Mouse (Mus musculus) heart, embryonic 14.5 days (tissue): ENCODE data around the gene Adora1. TPM values are rescaled to one million over a fixed set of nuclear protein-coding genes. Genes with fewer than 3 reads are reported as not detected.
A peak's percentile ranks its signal among the peaks of the same experiment; 100 is the strongest.

Source experiments
- ATAC-seq: fragments of 200-750 bp; cut with Nextera tagmentation; 2 replicates; pipeline ENCODE4 v1.8.0; 2017; ENCODE audit warnings: low read depth, moderate TSS enrichment; ENCODE audit not compliant: insufficient number of reproducible peaks, insufficient read depth, low FRiP score
- H3K27ac ChIP-seq, 2 experiments: fragments of 200-500 bp in 1 of 2; fragments of 300-500 bp in 1 of 2; sonication (generic) in 1 of 2; replicated peaks in 1 of 2; 2 replicates each; pipeline ENCODE4 v1.5.1; 2012 to 2014; ENCODE audit warnings: low read depth in 2 of 2, low read length in 2 of 2, control low read depth in 1 of 2, mild to moderate bottlenecking in 1 of 2, mixed read lengths in 1 of 2; ENCODE audit not compliant: control insufficient read depth in 1 of 2, insufficient read depth in 1 of 2
- H3K27me3 ChIP-seq: fragments of 300-500 bp; sonication (generic); 2 replicates; pipeline ENCODE4 v1.6.1; 2014; ENCODE audit warnings: mild to moderate bottlenecking, low read length, control low read depth; ENCODE audit not compliant: control insufficient read depth, insufficient read depth
- H3K36me3 ChIP-seq: fragments of 300-500 bp; sonication (generic); 2 replicates; pipeline ENCODE4 v1.6.1; 2014; ENCODE audit warnings: mild to moderate bottlenecking, control low read depth, low read length, mixed read lengths; ENCODE audit not compliant: control insufficient read depth, insufficient read depth
- H3K4me1 ChIP-seq, 2 experiments: fragments of 200-500 bp in 1 of 2; fragments of 300-500 bp in 1 of 2; sonication (generic) in 1 of 2; 2 replicates each; pipeline ENCODE4 v1.6.1; 2012 to 2014; ENCODE audit warnings: low read length in 2 of 2, control low read depth in 1 of 2, mixed read lengths in 1 of 2; ENCODE audit not compliant: control insufficient read depth in 2 of 2, insufficient read depth in 2 of 2
- H3K4me2 ChIP-seq: fragments of 300-500 bp; sonication (generic); 2 replicates; pipeline ENCODE4 v1.6.1; 2014; ENCODE audit warnings: mild to moderate bottlenecking, low read length
- H3K4me3 ChIP-seq, 2 experiments: fragments of 200-500 bp in 1 of 2; fragments of 300-500 bp in 1 of 2; sonication (generic) in 1 of 2; 2 replicates each; pipeline ENCODE4 v1.5.1; 2012 to 2014; ENCODE audit warnings: low read length in 2 of 2, mild to moderate bottlenecking in 2 of 2, control low read depth in 1 of 2, low read depth in 1 of 2, moderate library complexity in 1 of 2; ENCODE audit not compliant: control insufficient read depth in 1 of 2, insufficient read depth in 1 of 2
- H3K9ac ChIP-seq: fragments of 300-500 bp; sonication (generic); 2 replicates; pipeline ENCODE4 v1.6.1; 2014; ENCODE audit warnings: mild to moderate bottlenecking, low read length
- H3K9me3 ChIP-seq: fragments of 300-500 bp; sonication (generic); 2 replicates; pipeline ENCODE4 v1.6.1; 2016; ENCODE audit warnings: low read length, control low read depth; ENCODE audit not compliant: control insufficient read depth
- WGBS: fragments of 180-500 bp; shearing (Covaris S2); extraction: QIAGEN DNeasy Blood & Tissue Kit; methylation state at CpG from one replicate; pipeline ENCODE4 v1.1.7; 2014; 5-methylcytosine and 5-hydroxymethylcytosine counted together
- polyA plus RNA-seq: library from polyadenylated mRNA; unstranded; fragments of >200 nt; fragmentation: Nextera tagmentation; extraction: Ambion mirVana; gene quantifications from 2 replicates; pipeline ENCODE4 v1.2.1, GENCODE M21; 2014

Adora1 gene
- polyA plus RNA-seq, 1 experiment from 2014 or later, result 11.7 TPM

DNA sequence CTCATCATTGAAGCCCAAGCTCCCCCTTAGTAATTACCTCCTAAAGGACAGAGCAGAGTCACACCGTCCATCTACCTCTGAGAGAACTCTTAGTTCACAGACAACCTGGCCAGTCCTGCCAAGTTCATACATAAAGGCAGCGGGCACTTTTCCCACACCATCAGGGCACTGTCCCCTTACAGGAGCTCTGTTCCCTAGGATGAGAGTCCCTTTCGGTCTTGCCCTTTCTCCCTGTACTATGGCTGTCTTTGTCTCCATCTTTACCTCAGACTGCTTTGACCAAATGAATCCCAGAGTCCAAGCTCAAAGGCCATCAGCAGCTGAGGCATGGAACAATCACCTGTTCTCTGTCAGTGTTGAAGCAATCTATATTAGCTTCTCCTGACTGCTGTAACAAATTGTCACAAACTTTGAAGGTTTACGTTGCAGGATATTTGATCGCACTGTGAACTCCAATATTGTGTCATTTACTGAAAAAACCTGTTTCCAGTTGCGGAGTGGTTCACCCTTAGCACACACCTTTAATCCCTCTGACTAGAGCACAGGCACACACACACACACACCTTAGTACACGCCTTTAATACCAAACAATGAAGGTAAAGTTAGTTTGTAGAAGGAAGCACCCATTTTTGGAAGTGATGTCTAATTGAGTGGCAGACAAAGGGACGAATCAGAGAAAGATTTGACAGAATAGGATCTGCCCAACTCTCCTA, 66.1 kb downstream of the Adora1 start:
- no peak overlapping the region for H3K9ac ChIP-seq
- peaks cover 2 to 10% of the 10 kb centered on the region in 2 experiments; a peak in 2 of 4 replicates for H3K4me1 ChIP-seq
- no peaks in the 10 kb centered on the region for H3K27me3 ChIP-seq
- ATAC-seq, result no peak
- 0 out of 2 replicates have a peak, but pooled peaks cover 2% of the 10 kb centered on the region for H3K9me3 ChIP-seq
- no peaks in the 10 kb centered on the region for H3K36me3 ChIP-seq
- H3K27ac ChIP-seq, result no peak overlapping the region
- no peak overlapping the region for H3K4me3 ChIP-seq
- 90% methylated on average over 8 of the region's 8 CpGs for WGBS
- H3K4me2 ChIP-seq, result no peak overlapping the region

DNA sequence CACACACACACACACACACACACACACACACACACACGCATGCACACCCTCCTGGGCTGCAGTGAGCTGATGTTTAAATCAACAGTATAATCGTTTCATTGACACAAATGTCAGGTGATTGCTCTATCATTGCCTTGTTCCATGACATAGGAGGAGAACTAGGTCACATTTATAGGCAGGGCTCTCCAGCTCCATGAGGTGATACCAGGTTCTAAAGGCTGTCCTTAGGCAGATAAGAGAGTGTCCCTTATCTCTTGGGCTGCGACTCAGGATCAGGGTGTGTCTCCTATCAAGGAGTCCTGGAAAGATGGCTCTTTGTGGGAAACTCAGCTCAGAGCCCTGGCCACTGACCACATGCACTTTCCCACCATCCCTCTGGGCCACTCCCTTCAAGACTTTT, 66.7 kb downstream of the Adora1 start:
- Histone ChIP-seq H3K4me1 (peaks cover 2 to 10% of the 10 kb centered on the region in 2 experiments; a peak in 2 of 4 replicates), H3K4me2 (no peak overlapping the region), H3K4me3 (no peak overlapping the region), H3K27ac (no peak overlapping the region), H3K9ac (no peak overlapping the region), H3K27me3 (no peaks in the 10 kb centered on the region), H3K36me3 (no peaks in the 10 kb centered on the region), H3K9me3 (0 out of 2 replicates have a peak, but pooled peaks cover 2% of the 10 kb centered on the region)
- ATAC-seq, result no peak
- WGBS, result 47% methylated on average over 3 of the region's 3 CpGs

DNA sequence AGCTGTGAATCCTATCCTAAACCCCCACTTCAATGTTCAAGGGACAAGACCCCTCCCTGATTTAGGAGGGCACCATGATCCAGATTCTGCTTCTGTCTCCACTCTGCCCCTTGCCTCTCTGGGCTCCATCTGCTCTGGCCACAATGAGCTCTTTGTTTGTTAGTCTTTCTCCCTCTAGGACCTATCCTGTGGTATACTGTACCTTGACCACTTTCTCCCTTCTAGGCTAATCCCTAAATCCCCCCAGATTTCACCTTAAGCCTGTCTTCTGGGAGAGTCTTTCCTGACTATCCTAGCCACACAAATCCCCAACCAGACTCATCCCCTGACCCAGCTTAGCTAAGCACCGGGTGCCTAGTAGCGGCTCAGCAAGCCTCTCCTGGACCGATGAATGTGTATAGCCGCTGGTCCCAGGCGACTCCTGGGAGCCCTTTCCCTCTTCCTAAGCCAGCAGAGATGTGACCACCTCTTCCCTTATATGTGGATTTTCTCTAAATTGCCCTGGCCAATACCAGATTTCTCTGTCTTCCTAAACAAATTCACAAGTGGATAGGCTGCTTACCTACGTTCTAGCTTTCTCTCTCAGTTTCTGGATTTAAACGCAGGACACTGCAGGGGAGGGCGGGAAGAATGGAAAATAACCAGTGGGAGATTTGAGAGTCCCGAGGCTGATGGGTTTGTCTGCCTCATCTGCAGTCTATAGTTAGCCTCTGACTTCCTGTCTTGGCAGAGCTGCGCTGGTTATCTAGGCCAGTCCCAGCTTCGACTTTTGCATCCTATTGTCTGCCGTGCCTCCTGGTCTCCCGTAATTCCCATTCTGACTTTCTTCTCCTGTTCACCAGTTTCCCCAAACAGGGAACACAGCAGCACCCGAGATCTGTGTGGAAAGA, 67.6 kb downstream of the Adora1 start:
- H3K4me3 ChIP-seq, result no peak overlapping the region
- no peaks in the 10 kb centered on the region for H3K36me3 ChIP-seq
- WGBS, result 25% methylated on average over 14 of the region's 14 CpGs
- peak overlapping the region in 1 of 2 experiments; percentile 8; a peak in 1 of 4 replicates for H3K27ac ChIP-seq
- peaks cover 2 to 10% of the 10 kb centered on the region in 2 experiments; a peak in 2 of 4 replicates for H3K4me1 ChIP-seq
- ATAC-seq, result no peak
- peak overlapping the region; percentile 17 for H3K4me2 ChIP-seq
- H3K9me3 ChIP-seq, result 0 out of 2 replicates have a peak, but pooled peaks cover 2% of the 10 kb centered on the region
- peak overlapping the region; percentile 30; the same call in 1 of the 2 replicates for H3K9ac ChIP-seq
- no peaks in the 10 kb centered on the region for H3K27me3 ChIP-seq

DNA sequence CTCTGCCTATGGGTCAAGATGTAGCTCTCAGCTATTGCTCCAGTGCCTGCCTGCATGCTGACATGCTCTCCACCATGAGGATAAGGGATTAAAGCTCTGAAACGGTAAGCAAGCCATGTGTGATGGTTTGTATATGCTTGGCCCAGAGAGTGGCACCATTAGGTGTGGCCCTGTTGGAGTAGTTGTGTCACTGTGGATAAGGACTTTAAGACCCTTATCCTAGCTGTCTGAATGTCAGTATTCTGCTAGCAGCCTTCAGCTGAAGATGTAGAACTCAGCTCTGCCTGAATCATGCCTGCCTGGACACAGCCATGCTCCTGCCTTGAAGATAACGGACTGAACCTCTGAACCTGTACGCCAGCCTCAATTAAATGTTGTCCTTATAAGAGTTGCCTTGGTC, 68.7 kb downstream of the Adora1 start:
- Histone ChIP-seq H3K27ac (no peak overlapping the region), H3K27me3 (no peaks in the 10 kb centered on the region), H3K4me2 (no peak overlapping the region), H3K9me3 (0 out of 2 replicates have a peak, but pooled peaks cover 2% of the 10 kb centered on the region), H3K9ac (no peak overlapping the region), H3K4me3 (no peak overlapping the region), H3K36me3 (no peaks in the 10 kb centered on the region), H3K4me1 (peaks cover 2 to 10% of the 10 kb centered on the region in 2 experiments; a peak in 2 of 4 replicates)
- WGBS, result 92% methylated on average over 3 of the region's 3 CpGs
- ATAC-seq, result no peak

DNA sequence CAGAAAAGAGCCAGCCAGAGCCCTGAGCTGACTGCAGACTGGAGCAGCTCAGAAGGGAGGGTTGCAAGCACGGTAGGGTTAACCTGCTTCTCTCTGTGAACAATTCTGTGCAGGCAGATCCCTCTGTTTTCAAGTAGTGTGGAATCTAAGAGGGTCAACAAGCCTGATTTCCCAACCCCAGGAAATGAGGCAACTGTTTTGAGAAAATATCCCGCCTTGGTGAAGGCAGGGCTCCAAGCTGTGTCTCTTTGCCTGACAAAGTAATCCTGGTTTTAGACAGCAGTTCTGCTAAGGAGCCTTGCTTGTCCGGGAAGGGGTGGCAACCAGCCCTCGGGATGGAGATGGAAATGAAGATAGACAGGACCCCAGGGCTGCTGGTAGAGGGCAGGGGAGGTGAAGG, 70.8 kb downstream of the Adora1 start:
- WGBS, result 65% methylated on average over 4 of the region's 4 CpGs
- ATAC-seq, result no peak

DNA sequence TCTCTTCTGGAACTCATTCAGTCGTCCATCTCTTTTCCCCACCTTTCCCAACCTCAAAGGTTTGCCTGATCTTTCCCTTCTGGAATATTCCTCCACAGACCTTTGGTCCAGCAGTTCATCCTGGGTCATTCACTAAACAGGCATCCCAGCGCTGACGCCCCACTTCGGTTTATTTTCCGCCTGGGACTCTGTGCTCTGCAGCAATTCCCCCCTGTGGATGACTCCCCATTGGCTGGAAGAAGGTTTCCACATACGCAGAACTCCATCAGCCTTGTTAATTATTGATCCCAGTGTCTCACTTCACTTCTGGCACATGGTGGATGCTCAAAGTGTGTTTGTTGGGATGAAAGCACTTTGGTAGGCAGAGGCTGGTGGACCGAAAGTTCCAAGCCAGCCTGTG, 71.8 kb downstream of the Adora1 start:
- H3K27me3 ChIP-seq, result no peaks in the 10 kb centered on the region
- peaks cover 2 to 10% of the 10 kb centered on the region in 2 experiments; a peak in 2 of 4 replicates for H3K4me1 ChIP-seq
- no peak overlapping the region for H3K9ac ChIP-seq
- no peak overlapping the region for H3K4me2 ChIP-seq
- 89% methylated on average over 7 of the region's 7 CpGs for WGBS
- H3K4me3 ChIP-seq, result no peak overlapping the region
- no peak overlapping the region for H3K27ac ChIP-seq
- 0 out of 2 replicates have a peak, but pooled peaks cover 2% of the 10 kb centered on the region for H3K9me3 ChIP-seq
- no peaks in the 10 kb centered on the region for H3K36me3 ChIP-seq
- ATAC-seq, result no peak

More for the DNA sequence above, 70.8 kb downstream of the Adora1 start:
- Histone ChIP-seq H3K27ac (no peak overlapping the region), H3K9ac (no peak overlapping the region), H3K36me3 (no peaks in the 10 kb centered on the region), H3K9me3 (0 out of 2 replicates have a peak, but pooled peaks cover 2% of the 10 kb centered on the region), H3K27me3 (no peaks in the 10 kb centered on the region), H3K4me3 (no peak overlapping the region), H3K4me1 (peaks cover 2 to 10% of the 10 kb centered on the region in 2 experiments; a peak in 2 of 4 replicates), H3K4me2 (no peak overlapping the region)

DNA sequence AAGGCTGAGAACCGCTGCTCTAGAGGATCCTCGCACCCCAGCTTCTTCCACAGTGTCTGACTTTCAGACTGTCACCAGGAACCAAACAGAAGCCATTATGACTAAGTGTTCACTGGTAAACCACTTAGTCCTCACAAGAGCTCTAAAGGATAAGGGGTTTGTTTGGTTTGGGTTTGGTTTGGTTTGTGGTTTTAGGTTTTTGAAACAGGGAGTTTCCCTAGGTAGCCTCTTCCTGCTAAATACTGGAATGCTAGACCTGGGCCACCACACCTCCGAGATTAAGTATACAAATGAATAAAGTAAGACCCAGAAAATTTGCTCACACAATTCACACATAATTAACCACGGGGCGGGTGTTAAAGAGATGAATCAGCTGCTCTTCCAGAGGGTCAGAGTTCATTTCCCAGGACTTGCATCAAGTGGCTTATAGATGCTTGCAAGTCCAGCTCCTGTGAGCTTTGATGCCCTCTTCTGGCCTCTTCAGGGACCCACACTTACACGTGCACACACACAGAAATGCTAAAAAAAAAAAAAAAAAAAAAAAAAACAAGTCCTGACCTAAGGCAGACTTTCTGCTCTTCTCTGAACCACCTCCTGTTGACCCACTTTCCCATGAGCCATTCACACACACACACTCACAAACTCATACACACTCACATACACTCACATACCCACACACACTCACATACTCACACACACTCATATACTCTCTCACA, 72.6 kb downstream of the Adora1 start:
- H3K36me3 ChIP-seq, result no peaks in the 10 kb centered on the region
- no peak for ATAC-seq
- 77% methylated on average over 6 of the region's 6 CpGs for WGBS
- peaks cover 0 to 2% of the 10 kb centered on the region in 2 experiments; a peak in 2 of 4 replicates for H3K4me1 ChIP-seq
- H3K4me2 ChIP-seq, result no peak overlapping the region
- no peaks in the 10 kb centered on the region for H3K27me3 ChIP-seq
- H3K9me3 ChIP-seq, result 0 out of 2 replicates have a peak, but pooled peaks cover 2% of the 10 kb centered on the region
- no peak overlapping the region for H3K4me3 ChIP-seq
- H3K27ac ChIP-seq, result no peak overlapping the region
- no peak overlapping the region for H3K9ac ChIP-seq
